Mouse (Mus musculus) liver, embryonic 13.5 days (tissue): Measurements from ENCODE around the gene Ppp4c. TPM values are rescaled to one million over a fixed set of nuclear protein-coding genes. Genes with fewer than 3 reads are reported as not detected.

Experiments used
- ATAC-seq: fragments of 200-750 bp; cut with Nextera tagmentation; 2 replicates; pipeline ENCODE4 v1.8.0; 2017; ENCODE audit warnings: low read depth, mild to moderate bottlenecking, moderate number of reproducible peaks, moderate library complexity
- DNase-seq: peaks from one replicate; pipeline ENCODE4 v3.0.0; 2022
- H3K27ac ChIP-seq: fragments of 300-500 bp; sonication (generic); 2 replicates; pipeline ENCODE4 v1.5.1; 2015; ENCODE audit warnings: moderate library complexity, mild to moderate bottlenecking, inconsistent platforms
- H3K27me3 ChIP-seq: fragments of 300-500 bp; sonication (generic); 2 replicates; pipeline ENCODE4 v1.6.1; 2015; ENCODE audit warnings: mild to moderate bottlenecking, inconsistent platforms
- H3K36me3 ChIP-seq: fragments of 300-500 bp; sonication (generic); 2 replicates; pipeline ENCODE4 v1.6.1; 2015; ENCODE audit warnings: mild to moderate bottlenecking, inconsistent platforms
- H3K4me1 ChIP-seq: fragments of 300-500 bp; sonication (generic); replicated peaks from 2 replicates; pipeline ENCODE4 v1.6.1; 2015; ENCODE audit warnings: inconsistent platforms
- H3K4me2 ChIP-seq: fragments of 300-500 bp; sonication (generic); 2 replicates; pipeline ENCODE4 v1.6.1; 2015; ENCODE audit warnings: inconsistent platforms, mild to moderate bottlenecking, moderate library complexity
- H3K4me3 ChIP-seq: fragments of 300-500 bp; sonication (generic); replicated peaks from 2 replicates; pipeline ENCODE4 v1.5.1; 2015; ENCODE audit warnings: mild to moderate bottlenecking, inconsistent platforms
- H3K9ac ChIP-seq: fragments of 300-500 bp; sonication (generic); 2 replicates; pipeline ENCODE4 v1.6.1; 2015; ENCODE audit warnings: mild to moderate bottlenecking, inconsistent platforms
- H3K9me3 ChIP-seq: fragments of 300-500 bp; sonication (generic); replicated peaks from 2 replicates; pipeline ENCODE4 v1.6.1; 2016; ENCODE audit warnings: inconsistent platforms
- WGBS: fragments of 180-500 bp; shearing (Covaris S2); methylation state at CpG from one replicate; pipeline ENCODE4 v1.1.7; 2015; ENCODE audit not compliant: insufficient replicate concordance; 5-methylcytosine and 5-hydroxymethylcytosine counted together
- polyA plus RNA-seq: library from polyadenylated mRNA; unstranded; fragments of >200 nt; fragmentation: Nextera tagmentation; extraction: Ambion mirVana; gene quantifications from 2 replicates; pipeline ENCODE4 v1.2.1, GENCODE M21; 2015

The Ppp4c gene
- polyA plus RNA-seq, 1 experiment from 2014 or later, result 133 TPM

- ATAC-seq (no peak), DNase-seq (no peak)
- peak overlapping the region; percentile 95 for H3K4me2 ChIP-seq
- peaks cover 22% of the 10 kb centered on the region for H3K36me3 ChIP-seq
- H3K4me3 ChIP-seq, result peak overlapping the region; percentile 78
- peaks cover 71% of the 10 kb centered on the region for H3K4me1 ChIP-seq
- no peaks in the 10 kb centered on the region for H3K9me3 ChIP-seq
- peak overlapping the region; percentile 79 for H3K9ac ChIP-seq
- WGBS, result 61% methylated on average over 5 of the region's 5 CpGs
- H3K27me3 ChIP-seq, result no peaks in the 10 kb centered on the region
- peak overlapping the region; percentile 90 for H3K27ac ChIP-seq
Measured at GRCm38 (mm10) chr7:126800269-126801056, 8.2 kb upstream of the Ppp4c start.

DNA sequence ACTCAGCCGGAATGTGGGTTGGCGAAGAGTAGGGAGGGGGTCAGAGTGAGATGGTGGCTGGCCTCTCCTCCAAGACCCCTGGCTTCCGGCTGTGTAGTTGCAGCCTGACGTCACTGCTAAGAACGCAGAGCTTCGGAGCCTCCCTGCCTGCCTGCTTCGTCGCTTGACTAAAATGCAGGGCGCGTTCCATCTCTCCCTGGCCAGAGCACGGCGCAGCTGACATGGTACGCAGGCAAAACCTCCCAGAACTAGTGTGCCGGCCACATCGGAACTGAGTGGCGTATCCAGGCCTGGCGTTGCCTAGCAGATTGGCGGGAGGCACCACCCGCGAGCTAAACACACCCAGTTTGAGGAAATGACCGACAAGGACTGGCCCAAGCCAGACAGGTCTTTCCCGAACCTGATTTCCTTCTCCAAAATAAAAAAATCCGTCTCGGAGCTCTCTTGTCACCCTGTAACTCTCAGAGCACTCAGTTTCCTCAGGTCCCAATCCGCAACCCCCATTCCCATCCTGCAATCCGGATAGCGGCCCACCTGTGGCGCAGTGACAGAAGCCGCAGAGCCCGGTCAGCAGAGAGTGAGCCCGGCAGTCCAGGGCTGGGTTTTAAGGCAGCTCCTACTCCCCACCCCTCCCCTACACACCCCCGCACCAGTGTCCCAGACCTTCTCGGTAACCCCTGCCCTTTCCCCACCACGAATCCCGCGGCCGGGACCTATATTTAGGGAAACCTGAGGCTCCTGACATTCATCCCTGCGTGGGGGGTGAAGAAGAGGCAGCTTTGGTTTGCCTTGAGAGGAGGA is 7.4 kb upstream of the Ppp4c start:
- Histone ChIP-seq H3K27ac (peak overlapping the region; percentile 90), H3K27me3 (no peaks in the 10 kb centered on the region), H3K36me3 (peaks cover 30% of the 10 kb centered on the region), H3K9me3 (no peaks in the 10 kb centered on the region), H3K4me1 (peaks cover 79% of the 10 kb centered on the region), H3K4me2 (peak overlapping the region; percentile 95), H3K4me3 (peak overlapping the region; percentile 78), H3K9ac (peak overlapping the region; percentile 79)
- peak; percentile 71 for ATAC-seq
- WGBS, result 2% methylated on average over 38 of the region's 38 CpGs
- DNase-seq, result no peak

DNA sequence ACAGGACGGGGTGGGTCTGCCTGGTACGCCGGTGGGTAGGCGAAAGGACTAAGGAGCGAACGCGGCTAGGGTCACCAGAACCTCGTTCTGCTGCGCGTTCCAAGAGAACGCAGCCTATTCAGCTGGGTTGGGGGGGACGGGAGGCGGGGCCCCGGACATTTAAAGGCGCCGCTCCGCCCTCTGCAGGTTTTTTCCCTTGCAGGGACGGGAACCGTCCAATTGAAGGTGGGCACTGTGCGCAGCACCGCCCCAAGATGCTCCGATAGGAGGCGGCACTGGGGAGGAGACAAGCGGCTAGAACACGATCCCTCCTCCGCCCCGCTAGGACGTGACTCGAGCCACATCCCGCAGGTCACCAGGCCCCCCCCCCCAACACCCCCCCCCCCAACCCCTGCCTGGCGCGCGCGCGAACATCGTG is 6.8 kb upstream of the Ppp4c start:
- DNase-seq (peak; percentile 95), ATAC-seq (peak; percentile 93)
- Histone ChIP-seq H3K9ac (peak overlapping the region; percentile 79), H3K9me3 (no peaks in the 10 kb centered on the region), H3K4me1 (peaks cover 82% of the 10 kb centered on the region), H3K4me2 (peak overlapping the region; percentile 95), H3K36me3 (peaks cover 34% of the 10 kb centered on the region), H3K27me3 (no peaks in the 10 kb centered on the region), H3K4me3 (peak overlapping the region; percentile 78), H3K27ac (peak overlapping the region; percentile 92)
- WGBS, result under 1% methylated on average over 30 of the region's 36 CpGs

GRCm38 (mm10) chr7:126798127-126799049 is 6.1 kb upstream of the Ppp4c start:
- peaks cover 34% of the 10 kb centered on the region for H3K36me3 ChIP-seq
- H3K4me1 ChIP-seq, result peaks cover 81% of the 10 kb centered on the region

DNA sequence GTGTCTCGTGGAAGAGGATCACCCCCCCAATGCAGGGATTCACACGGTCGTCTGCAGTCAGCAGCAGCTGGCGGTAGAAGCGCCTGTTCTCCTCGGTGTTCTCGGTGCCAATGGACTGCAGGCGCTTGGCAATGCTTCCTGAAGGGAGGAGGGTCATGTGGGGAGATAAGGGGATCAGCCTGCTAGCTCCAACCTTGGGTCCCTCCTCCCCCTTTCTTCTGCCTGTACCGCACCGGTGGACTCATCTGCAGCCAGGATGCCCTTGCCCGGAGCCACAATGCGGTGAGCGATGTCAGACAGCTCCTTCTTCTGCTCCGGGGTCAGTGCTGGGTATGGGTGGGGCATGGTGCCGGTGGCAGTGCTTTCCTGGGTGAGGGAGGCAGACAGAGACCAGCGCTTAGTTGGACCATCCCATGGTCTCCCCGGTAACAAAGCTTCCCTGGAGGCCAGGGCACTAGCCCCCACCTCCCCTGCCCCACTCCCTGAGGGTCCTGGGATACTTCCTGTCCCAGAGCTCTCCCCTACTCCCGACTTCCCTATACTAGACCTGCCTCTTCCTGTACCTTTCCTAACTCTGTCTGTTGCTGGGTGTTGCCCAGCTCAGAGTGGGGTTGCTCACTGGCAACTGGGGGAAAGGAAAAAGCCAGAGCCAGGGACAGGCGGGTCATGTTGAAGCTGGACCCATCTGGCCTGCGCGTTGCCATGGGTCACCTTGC is 5.3 kb upstream of the Ppp4c start, which contains the start of gene Fam57b:
Fam57b (plus strand) TSS at position 258 of the 716 bp plus-strand sequence.
- H3K4me1 ChIP-seq, result peaks cover 81% of the 10 kb centered on the region
- peaks cover 34% of the 10 kb centered on the region for H3K36me3 ChIP-seq
- DNase-seq (peak; percentile 47), ATAC-seq (peak; percentile 2; the same call in 1 of the 2 replicates)
- no peaks in the 10 kb centered on the region for H3K27me3 ChIP-seq
- peak within 1 kb of the TSS; percentile 95 for H3K4me2 ChIP-seq
- 8% methylated on average over 21 of the region's 21 CpGs for WGBS
- peak within 1 kb of the TSS; percentile 78 for H3K4me3 ChIP-seq
- H3K27ac ChIP-seq, result peak within 1 kb of the TSS; percentile 92
- H3K9me3 ChIP-seq, result no peaks in the 10 kb centered on the region
- peak within 1 kb of the TSS; percentile 79 for H3K9ac ChIP-seq

More at GRCm38 (mm10) chr7:126798127-126799049, 6.1 kb upstream of the Ppp4c start:
- H3K27ac ChIP-seq, result peak overlapping the region; percentile 92
- H3K9me3 ChIP-seq, result no peaks in the 10 kb centered on the region
- H3K4me2 ChIP-seq, result peak overlapping the region; percentile 95
- peak overlapping the region; percentile 79 for H3K9ac ChIP-seq
- ATAC-seq (peak; percentile 32), DNase-seq (peak; percentile 46)
- H3K27me3 ChIP-seq, result no peaks in the 10 kb centered on the region
- WGBS, result under 1% methylated on average over 40 of the region's 40 CpGs
- peak overlapping the region; percentile 78 for H3K4me3 ChIP-seq

DNA sequence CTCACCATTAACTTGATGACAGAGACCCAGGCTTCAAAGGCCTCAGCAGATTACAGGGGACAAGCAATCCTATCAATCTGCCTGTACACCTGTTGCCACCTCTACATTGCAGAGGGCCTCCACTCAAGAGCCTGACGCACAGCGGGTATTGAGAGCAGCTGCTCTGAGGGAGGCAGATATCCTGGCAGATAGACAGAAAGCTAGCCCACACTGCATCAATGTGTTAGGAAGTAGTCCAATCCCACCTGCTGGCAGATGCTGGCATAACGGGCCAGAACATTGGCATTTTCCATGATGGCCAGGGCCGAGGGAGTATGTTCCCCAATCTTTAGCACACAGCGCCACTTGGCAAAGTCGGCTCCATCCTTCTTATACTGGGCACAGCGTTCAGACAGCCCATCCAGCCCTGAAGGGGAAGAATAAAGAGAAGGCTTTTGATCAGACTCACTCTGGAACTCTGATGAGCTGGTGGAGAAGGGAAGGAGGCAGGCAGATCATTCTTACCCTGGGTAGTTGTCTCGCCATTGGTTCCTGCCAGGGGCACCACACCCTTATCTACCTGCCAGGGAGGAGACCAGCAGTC is 4.1 kb upstream of the Ppp4c start:
- Histone ChIP-seq H3K4me2 (peak overlapping the region; percentile 95), H3K9me3 (no peaks in the 10 kb centered on the region), H3K36me3 (peaks cover 34% of the 10 kb centered on the region), H3K27ac (peak overlapping the region; percentile 92), H3K27me3 (no peaks in the 10 kb centered on the region), H3K4me3 (0 out of 2 replicates have a peak overlapping the region, but pooled peaks have one; percentile 78), H3K4me1 (peaks cover 80% of the 10 kb centered on the region), H3K9ac (peak overlapping the region; percentile 79)
- WGBS, result 77% methylated on average over 8 of the region's 8 CpGs
- no peak for DNase-seq
- ATAC-seq, result no peak

GRCm38 (mm10) chr7:126795387-126796317 is 3.4 kb upstream of the Ppp4c start:
- Histone ChIP-seq H3K36me3 (peaks cover 35% of the 10 kb centered on the region), H3K9ac (no peak overlapping the region), H3K27ac (peak overlapping the region; percentile 92; the same call in 1 of the 2 replicates), H3K27me3 (no peaks in the 10 kb centered on the region), H3K4me2 (no peak overlapping the region), H3K4me3 (no peak overlapping the region), H3K9me3 (no peaks in the 10 kb centered on the region), H3K4me1 (peaks cover 81% of the 10 kb centered on the region)
- ATAC-seq, result no peak
- no peak for DNase-seq
- WGBS, result 77% methylated on average over 16 of the region's 16 CpGs

GRCm38 (mm10) chr7:126794271-126794605 is 1.9 kb upstream of the Ppp4c start:
- Histone ChIP-seq H3K4me3 (no peak overlapping the region), H3K9ac (no peak overlapping the region), H3K27me3 (no peaks in the 10 kb centered on the region), H3K4me1 (peaks cover 80% of the 10 kb centered on the region), H3K27ac (no peak overlapping the region), H3K4me2 (no peak overlapping the region), H3K36me3 (peaks cover 49% of the 10 kb centered on the region), H3K9me3 (no peaks in the 10 kb centered on the region)
- no peak for DNase-seq
- WGBS, result 47% methylated on average over 4 of the region's 4 CpGs
- ATAC-seq, result no peak

DNA sequence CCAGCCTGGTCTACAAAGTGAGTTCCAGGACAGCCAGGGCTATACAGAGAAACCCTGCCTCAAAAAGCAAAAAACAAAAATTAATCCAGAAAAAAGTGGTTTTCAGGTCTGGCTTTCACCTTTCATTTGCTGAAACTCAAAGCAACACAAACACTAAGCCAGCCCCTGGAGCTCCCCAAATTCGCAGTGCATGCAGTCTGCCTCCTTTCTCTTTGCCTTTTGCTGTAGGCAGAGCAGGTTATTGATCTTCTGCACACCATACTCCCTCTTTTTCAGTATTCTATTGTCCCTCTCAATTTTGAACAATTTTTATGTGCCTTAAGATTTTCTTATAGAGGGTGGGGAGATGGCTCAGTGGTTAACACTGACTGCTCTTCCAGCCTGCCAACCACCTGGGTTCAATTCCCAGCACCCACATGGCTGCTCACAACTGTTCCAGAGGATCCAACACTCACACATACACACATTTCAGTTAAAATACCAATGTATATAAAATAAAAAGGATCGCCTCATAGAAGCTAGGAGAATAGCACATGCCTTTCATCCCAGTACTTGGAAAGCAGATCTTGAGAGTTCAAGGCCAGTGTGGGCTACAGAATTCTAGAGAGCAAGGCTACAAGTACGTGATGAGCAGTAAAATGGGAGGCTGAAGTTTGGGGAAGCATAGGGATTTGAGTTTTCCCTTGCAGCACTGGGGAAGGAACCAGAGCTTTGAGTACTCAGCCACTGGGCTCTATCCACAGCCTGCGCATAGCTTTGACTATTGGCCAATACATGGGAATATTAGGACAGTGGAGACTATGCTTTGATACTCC is 1.4 kb upstream of the Ppp4c start:
- peak overlapping the region; percentile 88 for H3K4me2 ChIP-seq
- no peaks in the 10 kb centered on the region for H3K27me3 ChIP-seq
- 70% methylated on average over 4 of the region's 4 CpGs for WGBS
- peak overlapping the region; percentile 93 for H3K27ac ChIP-seq
- ATAC-seq, result no peak
- H3K4me1 ChIP-seq, result peaks cover 80% of the 10 kb centered on the region
- H3K4me3 ChIP-seq, result no peak overlapping the region
- 0 out of 2 replicates have a peak overlapping the region, but pooled peaks have one; percentile 99 for H3K9ac ChIP-seq
- peaks cover 55% of the 10 kb centered on the region for H3K36me3 ChIP-seq
- no peak for DNase-seq
- no peaks in the 10 kb centered on the region for H3K9me3 ChIP-seq
